10 mouse cellular contexts compared by ENCODE assay signal in genomic region chr11:75293852-75294361, GRCm38 (mm10). TPM values are rescaled to one million over a fixed set of nuclear protein-coding genes. Genes with fewer than 3 reads are reported as not detected.
A peak's percentile ranks its signal among the peaks of the same experiment; 100 is the strongest.
DNase-seq lines count a peak whose midpoint lies in the region; ATAC-seq and TF ChIP-seq lines count a peak whose summit lies in the region.
"Had no signal": no experiment of that assay in that cellular context is flagged by ENCODE, and none has a peak within 500 bp of the region (broad histone marks: within the 10 kb centered on the region; RNA-seq: fewer than 3 reads in every experiment).

No protein-coding gene starts in this region.

- H3K36me3 ChIP-seq in intestine, embryonic 16.5 days (ENCODE audit: control insufficient read depth, insufficient read depth, low read length) = no peaks in the 10 kb centered on the region
- H3K36me3 ChIP-seq in midbrain, embryonic 16.5 days (ENCODE audit: control insufficient read depth, insufficient read depth, low read length) = no peaks in the 10 kb centered on the region
- H3K36me3 ChIP-seq: limb, embryonic 15.5 days had no signal

- no peak overlapping the region for H3K4me3 ChIP-seq in intestine, embryonic 16.5 days (ENCODE audit: low read length)
- no peak overlapping the region for H3K4me3 ChIP-seq in midbrain, embryonic 16.5 days (ENCODE audit: low read depth, low read length)
- H3K4me3 ChIP-seq: limb, embryonic 15.5 days had no signal

- no peak overlapping the region for H3K9ac ChIP-seq in intestine, embryonic 16.5 days (ENCODE audit: low read depth, low read length)
- H3K9ac ChIP-seq in midbrain, embryonic 16.5 days (ENCODE audit: low read depth, low read length) = peak overlapping the region; percentile 43; the same call in 1 of the 2 replicates
- H3K9ac ChIP-seq: limb, embryonic 15.5 days had no signal

- 34% methylated on average over 21 of the region's 21 CpGs for WGBS in intestine, embryonic 16.5 days
- 27% methylated on average over 21 of the region's 21 CpGs for WGBS in midbrain, embryonic 16.5 days

- TF ChIP-seq POLR2A in brain, embryonic 14.5 days (IDR thresholded peaks at IDR 0.05; ENCODE audit: borderline replicate concordance, extremely low read depth, insufficient read depth, insufficient read length, poor library complexity, severe bottlenecking) = no peak

- peak; percentile 26; the same call in 1 of the 2 replicates for ATAC-seq in intestine, embryonic 16.5 days
- peak; percentile 43 for ATAC-seq in midbrain, embryonic 16.5 days

- DNase-seq in kidney, adult 11 months = peak; percentile 70
- DNase-seq in kidney, postnatal 10 days = no peak
- peak; percentile 79 for DNase-seq in brain, embryonic 14.5 days (ENCODE audit: low read depth)
- DNase-seq in lung, postnatal 4 days = no peak
- DNase-seq in ovary, postnatal 14 days (ENCODE audit: low spot score) = no peak
- DNase-seq: right cerebral cortex, postnatal 4 days; thymus, postnatal 36 days had no signal

- H3K9me3 ChIP-seq in intestine, embryonic 16.5 days (ENCODE audit: control insufficient read depth, low read length) = no peaks in the 10 kb centered on the region
- no peaks in the 10 kb centered on the region for H3K9me3 ChIP-seq in midbrain, embryonic 16.5 days (replicated peaks; ENCODE audit: control insufficient read depth, low read length, poor library complexity, severe bottlenecking)
- H3K9me3 ChIP-seq: limb, embryonic 15.5 days had no signal

- peak overlapping the region; percentile 23 for H3K4me2 ChIP-seq in intestine, embryonic 16.5 days (ENCODE audit: low read depth, low read length)
- H3K4me2 ChIP-seq in midbrain, embryonic 16.5 days (ENCODE audit: low read length) = peak overlapping the region; percentile 29
- H3K4me2 ChIP-seq: limb, embryonic 15.5 days had no signal

- H3K27ac ChIP-seq in intestine, embryonic 16.5 days (ENCODE audit: low read length) = no peak overlapping the region
- peak overlapping the region; percentile 35; the same call in 1 of the 2 replicates for H3K27ac ChIP-seq in midbrain, embryonic 16.5 days (ENCODE audit: low read length)
- H3K27ac ChIP-seq: limb, embryonic 15.5 days had no signal

- H3K27me3 ChIP-seq in intestine, embryonic 16.5 days (replicated peaks; ENCODE audit: control insufficient read depth, insufficient read depth, low read length) = no peaks in the 10 kb centered on the region
- H3K27me3 ChIP-seq in midbrain, embryonic 16.5 days (ENCODE audit: control insufficient read depth, insufficient read depth, low read depth, low read length) = no peaks in the 10 kb centered on the region

- TF ChIP-seq CTCF in brain, embryonic 14.5 days (IDR thresholded peaks at IDR 0.05; ENCODE audit: borderline replicate concordance, extremely low read depth, insufficient read depth, insufficient read length) = no peak

- H3K4me1 ChIP-seq in intestine, embryonic 16.5 days (ENCODE audit: control insufficient read depth, insufficient read depth, low read length) = peaks cover 9% of the 10 kb centered on the region; the same call in 1 of the 2 replicates
- peaks cover 49% of the 10 kb centered on the region for H3K4me1 ChIP-seq in midbrain, embryonic 16.5 days (ENCODE audit: control insufficient read depth, insufficient read depth, low read length)

RNA-seq across cellular contexts. Expression of gene Rpa1, which starts 54.2 kb away (rescaled TPM):
- 49.2 and 53.3 TPM in 2 replicates for polyA plus RNA-seq in brain, embryonic 14.5 days (2012; rRNA removed)
- 82.8 and 91.9 TPM in 2 replicates for polyA plus RNA-seq in intestine, embryonic 16.5 days (2015; fragmentation: Nextera tagmentation; extraction: Ambion mirVana)
- polyA plus RNA-seq in midbrain, embryonic 16.5 days (2015; fragmentation: Nextera tagmentation; extraction: Ambion mirVana) = 50.6 and 50.7 TPM in 2 replicates

RNA-seq across cellular contexts. Expression of gene Smyd4, which starts 54.3 kb away (rescaled TPM):
- polyA plus RNA-seq in brain, embryonic 14.5 days (2012; rRNA removed) = 9.0 and 9.9 TPM in 2 replicates
- polyA plus RNA-seq in intestine, embryonic 16.5 days (2015; fragmentation: Nextera tagmentation; extraction: Ambion mirVana) = 7.2 and 8.2 TPM in 2 replicates
- 17.3 TPM in 2 replicates for polyA plus RNA-seq in midbrain, embryonic 16.5 days (2015; fragmentation: Nextera tagmentation; extraction: Ambion mirVana)

Comparison
In these comparisons a context has a peak if more than half of its experiments do, and no peak if none do; other contexts are left out.
1. DNase-seq: peak in kidney, adult 11 months (single experiment) and brain, embryonic 14.5 days (single experiment); none in kidney, postnatal 10 days (single experiment), lung, postnatal 4 days (0 of 2) and ovary, postnatal 14 days (single experiment).